Mouse (Mus musculus): Measurements from ENCODE around the gene Sh3gl1. TPM values are rescaled to one million over a fixed set of nuclear protein-coding genes. Genes with fewer than 3 reads are reported as not detected.

Sh3gl1 gene
- total and polyA plus RNA-seq, 3 experiments, result 29.3 to 39.0 (median 38.0) TPM

- Histone ChIP-seq H3K36me3 (replicated peaks in 1 of 2; ENCODE audit: control insufficient read depth in 1 of 2, insufficient read depth in 1 of 2, low read length in 1 of 2) (peaks cover 8 to 22% of the 10 kb centered on the region in 2 experiments), H3K4me3 (replicated peaks in 1 of 3; ENCODE audit: low read depth in 2 of 3, low read length in 2 of 3, poor library complexity in 1 of 3) (peak overlapping the region in 1 of 3 experiments; percentile 80), H3K4me1 (ENCODE audit: control insufficient read depth in 1 of 2, insufficient read depth in 2 of 2) (peaks cover 0 to 48% of the 10 kb centered on the region in 2 experiments; a peak in 3 of 4 replicates), H3K4me2 (ENCODE audit: insufficient read depth, low read depth, poor library complexity, severe bottlenecking) (no peak overlapping the region; the same call in 1 of the 2 replicates), H3K9ac (ENCODE audit: insufficient read depth, low read depth) (peak overlapping the region; percentile 57; the same call in 1 of the 2 replicates), H3K9me3 (replicated peaks; ENCODE audit: low read length) (no peaks in the 10 kb centered on the region), H3K27me3 (replicated peaks) (no peaks in the 10 kb centered on the region), H3K79me2 (replicated peaks; ENCODE audit: control insufficient read depth, extremely low read depth, insufficient read depth, poor library complexity, severe bottlenecking) (peaks cover 60% of the 10 kb centered on the region), H3K27ac (ENCODE audit: insufficient read depth, low read depth) (no peak overlapping the region)
- in situ Hi-C loops (cut with MboI; ENCODE audit: low pct_ligation_motif_present, low pct_unique_long_range_greater_than_20kb, low sequenced_read_pairs) (no loop called here), dilution Hi-C loops (cut with MboI; ENCODE audit: extremely low pct_ligation_motif_present, extremely low pct_unique_long_range_greater_than_20kb, low sequenced_read_pairs) (no loop called here)
- no peak for DNase-seq (ENCODE audit: extremely low read depth)
- no peak for TF ChIP-seq USF1 (IDR thresholded peaks at IDR 0.05; ENCODE audit: low read depth, low read length)
- no peak for TF ChIP-seq USF2 (conservative IDR thresholded peaks at IDR 0.05; ENCODE audit: low read depth, low read length)
- TF ChIP-seq MYC (IDR thresholded peaks at IDR 0.05; ENCODE audit: low read depth, low read length), result no peak
- no peak for TF ChIP-seq JUN (IDR thresholded peaks at IDR 0.05; ENCODE audit: insufficient read depth, low read depth, low read length)
- TF ChIP-seq BHLHE40 (IDR thresholded peaks at IDR 0.05; ENCODE audit: low read depth, low read length), result no peak
These were observed 2.9 kb upstream of the Sh3gl1 start for GRCm38 (mm10) chr17:56039345-56039744.

DNA sequence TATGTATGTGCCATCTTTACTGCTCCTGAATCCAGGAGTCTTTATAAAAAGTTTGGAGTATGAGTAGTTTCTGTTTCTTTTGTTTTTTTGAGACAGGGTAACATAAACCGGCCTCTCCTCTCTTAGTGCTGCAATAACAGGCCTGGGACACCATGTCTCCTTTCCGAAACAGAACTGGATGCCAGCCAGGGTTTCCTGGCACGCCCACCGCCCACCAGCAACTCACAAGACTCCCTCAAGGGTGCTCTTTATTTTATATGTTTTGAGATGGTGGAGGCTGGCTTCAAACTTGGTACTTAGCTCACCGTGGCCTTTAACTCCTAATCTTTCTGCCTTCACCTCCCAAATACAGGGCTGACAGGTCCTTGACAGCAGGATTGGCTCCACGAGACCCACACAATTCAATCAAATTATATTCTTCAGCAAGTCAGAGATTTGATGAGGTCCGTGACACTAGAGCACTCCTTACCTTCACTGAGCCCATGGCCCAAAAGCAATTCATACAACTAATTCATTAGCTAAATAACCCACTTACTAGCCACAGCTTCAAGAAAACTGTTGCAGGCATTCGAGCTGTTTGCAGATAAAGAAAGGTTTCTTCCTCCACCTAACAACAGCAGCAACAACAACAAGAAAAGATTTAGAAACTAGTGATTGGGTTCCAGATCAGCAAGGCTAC lies 2.3 kb upstream of the Sh3gl1 start:
- no peak for DNase-seq (ENCODE audit: extremely low read depth)
- H3K4me1 ChIP-seq (ENCODE audit: control insufficient read depth in 1 of 2, insufficient read depth in 2 of 2), result peaks cover 5 to 48% of the 10 kb centered on the region in 2 experiments; a peak in 3 of 4 replicates
- H3K27me3 ChIP-seq (replicated peaks), result no peaks in the 10 kb centered on the region
- no peak for TF ChIP-seq MEF2A (IDR thresholded peaks at IDR 0.05; ENCODE audit: borderline replicate concordance, low read depth, low read length)
- TF ChIP-seq TBP (conservative IDR thresholded peaks at IDR 0.05; ENCODE audit: low read depth, low read length), result no peak
- no peak for TF ChIP-seq E2F4 (IDR thresholded peaks at IDR 0.05; ENCODE audit: insufficient replicate concordance, low read depth, low read length)
- no peak for TF ChIP-seq RAD21 (IDR thresholded peaks at IDR 0.05; ENCODE audit: low read depth, low read length)
- no peak for TF ChIP-seq SIN3A (IDR thresholded peaks at IDR 0.05; ENCODE audit: low read length)
- no peak for TF ChIP-seq PAX5 (IDR thresholded peaks at IDR 0.05; ENCODE audit: low read length)
- no peak for TF ChIP-seq USF1 (IDR thresholded peaks at IDR 0.05; ENCODE audit: low read depth, low read length)
- no peak for TF ChIP-seq IRF4 (IDR thresholded peaks at IDR 0.05; ENCODE audit: low read depth, low read length)
- TF ChIP-seq TCF12 (IDR thresholded peaks at IDR 0.05; ENCODE audit: low read depth, low read length), result no peak
- TF ChIP-seq JUN (IDR thresholded peaks at IDR 0.05; ENCODE audit: insufficient read depth, low read depth, low read length), result no peak
- TF ChIP-seq ELF1 (IDR thresholded peaks at IDR 0.05; ENCODE audit: low read depth, low read length), result no peak
- peaks cover 6 to 22% of the 10 kb centered on the region in 2 experiments for H3K36me3 ChIP-seq (replicated peaks in 1 of 2; ENCODE audit: control insufficient read depth in 1 of 2, insufficient read depth in 1 of 2, low read length in 1 of 2)
- in situ Hi-C loops (cut with MboI; ENCODE audit: low pct_ligation_motif_present, low pct_unique_long_range_greater_than_20kb, low sequenced_read_pairs) (no loop called here), dilution Hi-C loops (cut with MboI; ENCODE audit: extremely low pct_ligation_motif_present, extremely low pct_unique_long_range_greater_than_20kb, low sequenced_read_pairs) (no loop called here)
- H3K4me2 ChIP-seq (ENCODE audit: insufficient read depth, low read depth, poor library complexity, severe bottlenecking), result no peak overlapping the region
- no peak overlapping the region for H3K27ac ChIP-seq (ENCODE audit: insufficient read depth, low read depth)
- H3K79me2 ChIP-seq (replicated peaks; ENCODE audit: control insufficient read depth, extremely low read depth, insufficient read depth, poor library complexity, severe bottlenecking), result peaks cover 60% of the 10 kb centered on the region
- no peak overlapping the region for H3K4me3 ChIP-seq (replicated peaks in 1 of 3; ENCODE audit: low read depth in 2 of 3, low read length in 2 of 3, poor library complexity in 1 of 3)
- no peak overlapping the region for H3K9ac ChIP-seq (ENCODE audit: insufficient read depth, low read depth)
- H3K9me3 ChIP-seq (replicated peaks; ENCODE audit: low read length), result no peaks in the 10 kb centered on the region
